Mouse (Mus musculus) ES-Bruce4 (cell line): ENCODE results near the gene Ddc.

Experiments used
- CTCF ChIP-seq: IDR thresholded peaks from one replicate; pipeline ENCODE4 v1.8.1; 2011; ENCODE audit warnings: low read depth, low read length
- EP300 ChIP-seq: IDR thresholded peaks from 2 replicates; pipeline ENCODE4 v1.6.1; 2011; ENCODE audit warnings: low read depth, low read length; ENCODE audit not compliant: insufficient read depth

GRCm38 (mm10) chr11:11853731-11854461 is 44.0 kb downstream of the Ddc start:
- TF ChIP-seq EP300: no peak
- TF ChIP-seq CTCF: no peak
